Mouse (Mus musculus): ENCODE measurements around the gene Gpr157.

Gene Gpr157

GRCm38 (mm10) chr4:150070136-150070535, 17.0 kb upstream of the Gpr157 start:
- intact Hi-C loops (cut with DNase I), result no loop called here

- intact Hi-C loops (cut with DNase I), result loop anchor here (1.0 kb wide), 1 partner anchor 37 kb away; no protein-coding TSS in a partner anchor
Measured at GRCm38 (mm10) chr4:150072416-150073101, 14.6 kb upstream of the Gpr157 start.

- intact Hi-C loops (cut with DNase I), result loop anchor here (1.0 kb wide), 1 partner anchor 38 kb away; no protein-coding TSS in a partner anchor
Measured at GRCm38 (mm10) chr4:150073102-150073473, 14.1 kb upstream of the Gpr157 start.

GRCm38 (mm10) chr4:150075350-150075749, 11.8 kb upstream of the Gpr157 start:
- intact Hi-C loops (cut with DNase I), result no loop called here

DNA sequence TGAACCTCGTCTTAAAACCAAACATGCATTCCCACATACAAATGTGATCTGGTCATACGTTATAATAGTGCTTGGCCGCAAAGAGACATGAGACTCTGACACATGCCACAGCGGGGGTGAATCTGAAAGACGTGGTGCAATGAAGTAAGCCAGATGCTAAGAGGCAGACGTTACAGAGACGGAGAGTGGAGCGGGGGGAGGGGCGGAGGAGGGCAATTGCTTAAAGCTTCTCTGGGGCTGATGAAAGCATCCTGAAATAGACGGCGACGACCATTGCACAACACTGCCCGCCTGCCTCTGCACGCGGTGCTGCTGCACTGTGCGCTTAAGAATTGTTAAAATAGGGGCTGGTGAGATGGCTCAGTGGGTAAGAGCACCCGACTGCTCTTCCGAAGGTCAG, 11.0 kb upstream of the Gpr157 start:
- intact Hi-C loops (cut with DNase I), result no loop called here

- intact Hi-C loops (cut with DNase I), result no loop called here
Measured at GRCm38 (mm10) chr4:150078646-150079045, 8.5 kb upstream of the Gpr157 start.

DNA sequence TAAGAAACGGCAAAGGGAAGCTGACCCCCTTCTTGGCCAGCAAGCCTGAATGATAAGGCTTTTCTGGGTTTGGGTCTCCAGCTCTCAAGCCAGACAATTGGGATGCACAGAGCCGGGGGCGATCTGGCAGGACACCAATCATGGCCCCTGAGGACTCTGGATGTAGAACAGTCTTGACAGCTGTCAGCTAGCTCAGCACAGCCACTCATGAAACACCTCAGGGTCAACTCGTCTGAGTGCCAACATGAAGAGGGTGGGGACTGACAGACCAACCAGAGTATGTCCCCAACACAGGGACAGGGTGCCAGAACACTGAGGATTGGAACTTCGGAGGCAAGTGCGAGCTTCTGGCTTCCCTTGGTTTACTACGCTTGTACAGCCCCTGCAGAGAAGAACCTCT, 7.9 kb upstream of the Gpr157 start:
- intact Hi-C loops (cut with DNase I), result no loop called here

DNA sequence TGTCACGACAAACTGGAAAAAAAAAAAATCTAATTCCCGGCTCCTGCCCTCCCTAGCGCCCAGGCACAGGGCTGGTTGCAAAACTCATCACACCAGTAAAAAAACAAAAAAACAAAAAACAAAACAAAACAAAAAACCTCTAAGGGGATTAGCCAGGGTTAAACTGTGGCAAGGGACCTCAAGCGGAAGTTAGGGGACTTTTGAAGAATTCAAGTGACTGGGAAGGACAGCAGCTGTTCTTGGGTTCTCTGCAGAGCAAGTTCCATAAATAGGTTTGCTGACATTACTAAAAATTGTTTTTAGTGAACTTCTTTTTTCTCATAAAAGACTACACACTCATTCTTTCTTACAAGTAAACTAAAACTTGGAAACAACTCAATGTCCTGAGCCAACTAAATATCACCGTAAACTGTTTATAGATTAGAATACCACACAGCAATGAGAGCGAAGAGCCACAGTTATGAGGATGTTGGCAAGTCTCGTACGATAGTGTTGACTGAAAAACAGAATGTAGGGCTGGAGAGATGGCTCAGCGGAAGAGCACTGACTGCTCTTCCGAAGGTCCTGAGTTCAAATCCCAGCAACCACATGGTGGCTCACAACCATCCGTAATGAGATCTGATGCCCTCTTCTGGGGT, 6.7 kb upstream of the Gpr157 start:
- intact Hi-C loops (cut with DNase I), result no loop called here

DNA sequence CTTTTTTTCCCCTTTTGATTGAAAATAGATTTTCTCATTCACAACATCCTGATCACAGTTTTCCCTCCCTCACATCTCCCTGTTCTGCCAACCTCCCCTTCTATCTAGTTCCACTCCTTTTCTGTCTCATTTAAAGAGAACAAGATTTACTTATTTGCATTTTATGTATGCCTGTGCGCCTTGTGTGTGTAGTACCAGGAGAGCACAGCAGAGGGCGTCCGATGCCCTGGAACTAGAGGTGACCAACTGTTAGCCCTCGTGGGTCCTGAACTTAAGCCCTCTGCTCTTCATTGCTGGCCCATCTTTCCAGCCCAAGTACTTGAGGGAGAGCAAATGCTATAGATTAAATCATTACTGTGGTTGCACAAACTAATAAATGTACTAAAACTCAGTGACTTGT, 1.8 kb upstream of the Gpr157 start:
- intact Hi-C loops (cut with DNase I), result no loop called here

- intact Hi-C loops (cut with DNase I), result no loop called here
Measured at GRCm38 (mm10) chr4:150086841-150087160, 364 bp upstream of the Gpr157 start.

GRCm38 (mm10) chr4:150087890-150088530, 845 bp downstream of the Gpr157 start:
- intact Hi-C loops (cut with DNase I), result no loop called here

DNA sequence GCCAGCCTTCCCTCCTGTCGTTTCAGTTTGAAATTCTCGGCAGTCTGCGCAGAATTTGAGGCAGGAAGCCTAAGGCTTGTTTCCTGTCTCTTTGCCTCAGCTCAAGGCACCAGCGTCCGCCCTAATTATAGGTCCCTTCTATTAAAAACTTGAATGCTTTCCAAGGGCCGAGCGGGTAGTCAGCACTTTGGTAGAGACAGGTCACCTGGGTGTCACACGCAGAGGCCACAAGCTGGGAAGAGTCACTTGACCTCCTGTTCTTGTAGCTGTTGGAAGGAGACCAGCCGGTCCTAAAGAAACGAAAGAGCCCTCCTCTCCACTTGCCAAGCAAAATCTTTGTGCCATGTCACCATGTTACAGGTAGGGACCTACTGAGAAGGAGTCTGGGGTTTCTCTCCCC, 2.0 kb downstream of the Gpr157 start:
- intact Hi-C loops (cut with DNase I), result no loop called here

GRCm38 (mm10) chr4:150091887-150092582, 4.9 kb downstream of the Gpr157 start:
- intact Hi-C loops (cut with DNase I), result no loop called here

DNA sequence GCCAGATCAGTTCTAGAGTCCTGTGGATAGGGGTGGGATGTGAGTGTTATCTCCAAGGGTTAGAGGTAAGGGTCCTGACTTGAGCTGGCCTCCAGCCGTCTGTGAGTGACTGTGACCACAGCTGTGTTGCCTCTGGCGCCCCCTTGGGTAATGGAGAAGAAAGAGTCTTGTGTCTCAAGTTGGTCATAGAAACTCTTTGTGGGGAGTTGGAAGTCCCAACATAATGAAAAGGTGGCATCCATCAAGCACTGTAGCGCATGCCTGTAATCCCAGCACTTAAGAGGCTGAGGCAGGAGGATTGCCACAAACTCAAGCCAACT, 5.4 kb downstream of the Gpr157 start:
- intact Hi-C loops (cut with DNase I), result no loop called here

DNA sequence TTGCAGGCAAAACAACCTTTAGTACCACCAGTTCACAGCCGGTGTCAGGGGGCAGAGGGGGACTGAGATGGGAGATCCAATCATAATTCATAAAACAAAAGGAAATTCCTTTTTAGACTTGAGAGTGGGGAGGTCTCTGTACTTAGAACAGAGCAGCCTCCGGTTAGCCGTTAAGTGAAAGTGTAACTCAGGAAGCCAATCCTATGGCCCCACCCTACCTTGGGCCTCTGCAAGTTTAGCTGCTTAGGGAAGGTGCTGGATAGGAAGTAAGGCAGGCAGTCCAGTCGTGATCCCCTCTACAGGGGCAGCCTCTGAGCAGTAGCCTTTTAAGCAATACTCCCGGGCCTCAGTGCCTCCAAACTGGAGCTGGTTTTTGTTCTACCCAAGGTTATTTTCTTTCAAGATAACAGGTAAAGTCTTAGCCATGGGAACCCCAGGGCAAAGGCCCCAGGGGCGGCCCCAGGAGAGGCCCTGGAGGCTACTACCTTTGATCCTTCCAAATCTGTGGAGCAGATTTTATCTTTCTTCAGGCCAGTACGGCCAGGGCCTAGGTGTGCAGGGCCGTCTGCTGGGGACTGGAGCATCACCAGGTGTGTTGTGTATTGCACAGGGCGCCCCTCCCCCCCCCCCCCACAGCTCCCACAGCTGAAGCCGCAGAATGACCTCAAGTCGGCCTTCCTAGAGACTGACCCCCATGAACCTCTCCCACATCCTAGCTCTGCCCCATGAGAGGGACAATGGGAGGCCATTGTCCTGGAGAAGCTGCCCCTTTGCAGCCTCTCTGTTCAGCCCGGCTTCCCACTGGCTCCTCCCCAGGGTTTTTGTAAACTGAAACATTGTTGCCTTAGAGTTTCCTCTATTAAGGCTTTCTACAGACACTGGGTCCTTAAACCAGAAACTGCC, 6.6 kb downstream of the Gpr157 start:
- intact Hi-C loops (cut with DNase I), result loop anchor here (1.0 kb wide), 1 partner anchor 58 kb away; no protein-coding TSS in a partner anchor

GRCm38 (mm10) chr4:150094463-150094789, 7.3 kb downstream of the Gpr157 start:
- intact Hi-C loops (cut with DNase I), result loop anchor here (1.0 kb wide), 1 partner anchor 58 kb away; no protein-coding TSS in a partner anchor

DNA sequence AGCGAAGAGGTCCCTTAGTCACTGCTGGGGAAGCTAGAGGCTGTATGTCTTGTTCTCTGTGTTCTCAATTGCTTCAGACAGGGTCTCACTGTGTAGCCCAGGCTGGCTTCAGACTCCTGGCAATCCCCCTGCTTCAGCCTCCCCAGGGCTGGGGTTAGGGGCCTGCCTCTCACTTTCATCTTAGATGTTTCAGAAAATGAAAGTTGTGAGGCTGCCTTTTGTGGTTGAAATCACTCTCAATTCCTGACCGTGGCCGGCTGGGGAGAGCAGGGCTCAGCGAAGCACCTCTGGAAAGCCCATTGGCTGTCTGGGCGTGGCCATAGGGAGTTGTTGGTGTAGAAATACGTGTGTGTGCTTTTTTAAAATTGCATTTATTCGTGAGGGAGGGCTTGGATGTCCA, 9.1 kb downstream of the Gpr157 start:
- intact Hi-C loops (cut with DNase I), result loop anchor here (5.0 kb wide), 1 partner anchor 289 kb away; no protein-coding TSS in a partner anchor

DNA sequence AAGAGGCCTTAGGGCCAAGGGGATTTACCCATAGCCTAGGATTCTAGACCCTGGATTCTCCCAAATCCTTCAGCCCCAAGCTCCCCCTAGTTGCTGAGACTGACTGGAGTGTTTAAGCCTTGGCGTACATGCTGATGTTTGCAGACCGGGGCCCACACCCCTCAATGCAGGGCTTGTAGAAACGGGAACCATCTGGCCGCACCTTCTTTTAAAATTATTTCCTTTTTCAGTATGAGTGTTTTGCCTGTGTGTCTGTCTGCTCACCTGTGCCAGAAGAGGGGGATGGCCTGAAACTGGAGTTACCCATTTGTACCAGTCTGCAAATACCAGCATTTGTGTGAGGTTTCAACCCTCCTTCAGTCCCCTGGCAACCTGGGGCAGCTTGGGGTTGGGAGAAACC, 10.7 kb downstream of the Gpr157 start:
- intact Hi-C loops (cut with DNase I), result loop anchor here (2.0 to 5.0 kb wide), 2 partner anchors 63 to 291 kb away; no protein-coding TSS in a partner anchor

- intact Hi-C loops (cut with DNase I), result loop anchor here (2.0 to 5.0 kb wide), 2 partner anchors 64 to 292 kb away; no protein-coding TSS in a partner anchor
Measured at GRCm38 (mm10) chr4:150098880-150099279, 11.7 kb downstream of the Gpr157 start.

- intact Hi-C loops (cut with DNase I), result no loop called here
Measured at GRCm38 (mm10) chr4:150102822-150103221, 15.7 kb downstream of the Gpr157 start.

- intact Hi-C loops (cut with DNase I), result no loop called here
Measured at GRCm38 (mm10) chr4:150105671-150106070, 18.5 kb downstream of the Gpr157 start.

Data from adrenal gland (tissue).